Mouse (Mus musculus) urinary bladder, postnatal 25 days (tissue): ENCODE measurements around the gene Fgf16.

Experiments
- DNase-seq: peaks from one replicate; pipeline ENCODE4 v3.0.0; 2022; ENCODE audit warnings: low spot score

Gene Fgf16

DNA sequence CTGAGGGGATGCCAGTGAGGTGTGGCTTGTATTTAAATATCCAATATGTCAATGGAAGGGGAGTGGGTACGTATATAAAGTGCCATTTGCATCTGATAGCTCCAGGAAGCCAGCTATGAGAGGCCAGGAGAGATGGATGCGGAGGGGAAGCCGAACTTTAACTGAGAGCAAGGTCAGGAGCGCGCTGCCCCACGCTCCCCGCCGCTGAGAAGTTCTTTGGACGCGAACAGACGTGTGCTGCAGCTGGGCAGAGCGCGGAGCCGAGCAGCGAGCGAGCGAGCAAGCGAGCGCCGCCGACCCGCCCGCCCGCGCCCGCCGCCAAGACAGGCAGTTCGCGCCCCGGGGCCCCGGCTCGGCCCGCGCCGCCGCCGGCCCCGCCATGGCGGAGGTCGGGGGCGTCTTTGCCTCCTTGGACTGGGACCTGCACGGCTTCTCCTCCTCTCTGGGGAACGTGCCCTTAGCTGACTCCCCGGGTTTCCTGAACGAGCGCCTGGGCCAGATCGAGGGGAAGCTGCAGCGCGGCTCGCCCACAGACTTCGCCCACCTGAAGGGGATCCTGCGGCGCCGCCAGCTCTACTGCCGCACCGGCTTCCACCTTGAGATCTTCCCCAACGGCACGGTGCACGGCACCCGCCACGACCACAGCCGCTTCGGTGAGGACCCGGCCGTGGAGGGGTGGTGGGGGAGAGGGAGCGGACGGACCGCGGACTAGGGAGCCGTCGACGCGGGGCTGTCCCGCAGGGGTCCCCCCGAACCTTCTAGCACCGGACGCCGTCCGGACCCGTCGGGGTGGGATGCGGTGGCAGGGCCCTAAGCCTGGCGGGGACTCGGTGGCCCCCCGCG is at the start of gene Fgf16:
TSS of gene Fgf16 (plus strand) at position 118 of the 843 bp plus-strand sequence.
- no peak for DNase-seq

DNA sequence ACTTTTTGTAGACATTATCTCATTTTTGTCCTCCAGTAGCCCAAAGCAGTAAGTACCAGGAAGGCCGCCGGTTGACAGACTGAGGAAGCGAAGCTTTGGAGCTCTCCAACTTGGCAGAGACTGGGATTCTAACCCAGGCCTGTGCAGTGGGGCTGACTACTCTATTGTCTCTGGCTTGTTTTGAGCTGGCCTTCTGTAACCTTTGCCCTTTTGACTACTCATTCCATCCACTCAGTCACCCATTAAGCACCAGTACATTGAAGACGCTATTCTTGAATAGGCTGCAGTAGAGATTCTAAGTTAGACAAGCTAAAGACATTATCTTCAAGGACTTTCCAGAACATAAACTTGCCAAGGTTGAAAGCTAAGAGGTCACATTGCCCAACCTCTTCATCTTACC is 49.3 kb upstream of the Fgf16 start:
- no peak for DNase-seq

DNA sequence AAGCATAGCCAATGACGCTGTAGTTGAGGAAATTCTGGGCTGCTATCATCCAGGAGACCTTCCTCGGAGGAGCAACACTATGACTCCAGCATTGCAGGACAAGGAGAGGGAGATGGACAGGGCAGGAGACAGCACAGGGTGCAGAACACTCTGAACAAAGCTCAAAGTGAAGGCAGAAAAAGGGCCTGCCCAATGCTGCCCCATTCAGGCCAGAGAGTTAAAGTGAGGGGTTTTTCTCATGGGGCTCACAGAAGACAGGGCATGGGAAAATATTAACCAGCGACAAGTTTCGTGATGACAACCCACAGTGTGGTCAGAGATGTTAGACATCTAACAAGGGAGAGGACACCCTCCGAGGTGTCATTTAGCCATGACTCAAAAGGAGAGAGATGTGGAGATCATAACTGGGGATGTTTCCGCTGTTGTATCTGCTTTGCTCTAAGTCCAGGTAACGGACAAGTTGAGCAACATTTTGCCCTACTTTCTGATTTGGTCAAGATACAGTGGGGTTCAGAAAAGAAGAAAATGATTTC is 48.2 kb upstream of the Fgf16 start:
- DNase-seq: no peak

DNA sequence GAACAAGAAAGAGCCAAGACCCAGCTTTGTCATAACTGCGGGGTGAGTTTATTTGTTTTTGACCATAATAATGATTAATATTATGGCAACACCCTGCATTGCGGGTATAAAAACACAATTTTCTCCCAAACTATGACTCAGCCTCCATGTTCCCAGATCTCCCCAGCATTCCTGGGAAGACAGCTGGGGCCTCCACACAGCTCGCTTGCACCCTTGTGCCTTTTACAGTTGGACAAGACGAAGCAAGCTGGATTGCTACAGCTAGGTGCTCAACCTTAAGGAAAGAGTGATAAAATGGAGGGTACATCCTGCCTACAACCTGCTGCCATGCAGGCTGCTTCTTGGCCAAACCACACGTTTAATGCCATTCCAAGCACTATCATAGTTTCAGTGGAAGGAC is 45.7 kb upstream of the Fgf16 start:
- DNase-seq: no peak

DNA sequence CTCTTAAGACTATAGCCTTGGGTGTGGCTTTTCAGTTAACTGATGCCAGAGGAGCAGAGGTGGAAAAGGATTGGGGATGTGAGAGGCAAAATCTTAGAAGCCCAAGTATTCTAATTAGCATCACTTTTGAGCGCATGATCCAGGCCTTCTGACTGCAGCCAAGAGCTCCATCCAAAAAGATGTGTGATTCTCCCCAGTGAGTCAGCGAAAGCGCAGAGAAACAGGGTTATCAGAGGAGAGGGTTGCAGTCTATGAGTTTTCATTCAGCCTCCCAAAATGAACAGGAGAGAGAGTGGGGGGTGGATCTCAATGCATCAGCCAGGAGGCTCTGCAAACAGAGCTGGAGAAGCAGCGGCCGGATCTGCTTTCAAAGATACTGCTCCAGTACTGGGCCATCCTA is 45.1 kb upstream of the Fgf16 start:
- no peak for DNase-seq

DNA sequence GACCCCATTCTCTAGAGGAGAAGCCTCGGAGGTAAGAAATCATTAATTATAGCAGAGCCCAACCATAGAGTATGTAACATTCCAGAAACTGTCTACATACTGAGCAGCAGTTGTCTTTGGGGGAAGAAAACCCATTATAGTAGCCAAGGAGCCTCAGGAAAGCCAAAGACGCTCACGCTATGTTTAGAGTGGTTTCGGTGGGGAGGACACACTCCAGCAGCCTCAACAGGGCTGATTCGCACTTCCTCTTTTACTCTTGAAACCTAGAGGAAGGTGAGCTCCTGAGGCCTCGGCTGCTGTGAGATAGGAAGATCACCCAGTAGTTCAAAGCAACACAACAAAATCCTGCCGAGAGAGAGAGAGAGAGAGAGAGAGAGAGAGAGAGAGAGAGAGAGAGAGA is 39.9 kb upstream of the Fgf16 start:
- DNase-seq: no peak

DNA sequence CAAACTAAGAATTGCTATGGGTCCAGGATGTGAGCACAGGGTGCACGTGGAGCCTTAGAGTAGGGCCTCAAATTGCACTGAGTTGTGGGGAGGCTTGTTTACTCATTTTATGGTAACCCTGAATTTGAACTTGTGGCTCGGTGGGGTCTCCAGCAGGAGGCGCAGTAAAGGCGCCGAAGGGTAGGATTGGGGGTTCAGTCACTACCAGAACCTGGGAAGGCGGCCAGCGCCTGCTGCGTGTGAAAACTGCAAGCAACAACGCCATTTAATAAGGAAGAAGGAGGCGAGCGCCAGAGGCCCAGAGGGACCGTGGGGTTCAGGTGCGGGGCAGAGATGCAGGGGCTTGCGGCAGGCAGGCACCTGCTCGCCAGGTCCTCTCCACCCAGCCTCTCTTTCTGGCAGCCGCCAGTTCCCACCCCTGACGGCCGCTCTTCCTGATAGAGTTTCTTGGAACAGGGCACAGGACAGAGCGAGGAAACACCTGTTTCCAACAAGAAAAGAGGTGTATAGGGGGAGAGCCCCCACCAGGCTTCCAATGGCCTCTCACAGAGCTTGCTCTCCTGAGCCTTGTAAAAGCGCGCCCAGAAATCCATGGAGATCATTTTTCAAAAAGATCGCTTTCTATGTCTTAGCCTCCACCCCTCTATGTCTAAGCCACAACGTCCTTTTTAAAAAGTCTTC is 1.1 kb upstream of the Fgf16 start:
- no peak for DNase-seq

DNA sequence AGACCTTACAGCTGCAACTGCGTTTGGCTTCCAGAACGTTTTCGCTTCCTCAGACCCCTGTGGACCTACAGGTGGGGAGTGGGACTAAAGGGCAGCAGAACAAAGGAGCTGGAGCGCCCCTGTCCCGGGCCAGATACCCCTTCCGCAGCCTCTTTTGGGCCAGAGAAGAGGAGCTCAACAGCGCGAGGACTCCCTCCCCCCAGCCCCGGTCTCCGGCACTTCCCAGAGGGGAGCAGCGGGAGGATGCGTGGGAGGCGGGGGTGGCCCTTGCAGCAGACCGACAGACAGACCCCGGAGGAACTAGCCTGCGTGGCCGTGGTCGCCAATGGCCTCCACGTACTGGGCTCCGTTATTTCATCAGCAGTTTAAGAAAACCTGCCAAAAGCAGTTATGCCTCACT is 467 bp upstream of the Fgf16 start:
- DNase-seq: no peak

DNA sequence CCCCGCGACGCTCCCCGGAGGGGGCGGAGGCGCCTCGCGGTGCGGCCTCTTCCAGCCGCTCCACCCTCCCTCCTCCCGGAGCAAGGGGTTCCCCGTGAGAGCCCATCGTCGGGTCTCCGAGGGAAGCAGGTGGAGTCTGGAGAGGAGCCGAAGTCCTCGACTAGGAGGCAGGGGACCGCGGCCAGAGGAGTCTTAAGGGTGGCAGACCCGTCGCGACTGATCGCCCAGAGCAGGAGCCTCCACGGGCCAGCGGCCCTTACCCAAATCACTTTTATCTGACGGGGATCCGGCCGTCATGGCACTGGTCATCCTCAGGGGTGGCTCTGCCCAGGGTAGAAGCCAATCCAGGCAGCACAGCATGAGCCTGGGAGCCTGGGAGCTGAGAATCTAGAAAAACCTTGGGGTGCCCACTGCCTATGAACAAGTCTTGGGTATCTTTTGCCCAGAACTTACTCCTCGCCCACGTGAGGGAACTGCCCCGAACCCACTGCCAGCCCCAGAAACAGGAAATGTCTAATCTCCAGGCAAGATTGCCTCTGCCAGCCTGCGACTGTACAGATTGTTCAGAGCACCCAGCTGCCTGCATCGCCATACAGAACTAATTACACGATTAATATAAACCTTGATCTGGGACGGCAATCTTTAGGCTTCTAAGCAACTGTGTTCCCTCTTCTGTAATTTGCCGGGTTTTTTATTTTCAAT is 1.1 kb downstream of the Fgf16 start:
- no peak for DNase-seq

DNA sequence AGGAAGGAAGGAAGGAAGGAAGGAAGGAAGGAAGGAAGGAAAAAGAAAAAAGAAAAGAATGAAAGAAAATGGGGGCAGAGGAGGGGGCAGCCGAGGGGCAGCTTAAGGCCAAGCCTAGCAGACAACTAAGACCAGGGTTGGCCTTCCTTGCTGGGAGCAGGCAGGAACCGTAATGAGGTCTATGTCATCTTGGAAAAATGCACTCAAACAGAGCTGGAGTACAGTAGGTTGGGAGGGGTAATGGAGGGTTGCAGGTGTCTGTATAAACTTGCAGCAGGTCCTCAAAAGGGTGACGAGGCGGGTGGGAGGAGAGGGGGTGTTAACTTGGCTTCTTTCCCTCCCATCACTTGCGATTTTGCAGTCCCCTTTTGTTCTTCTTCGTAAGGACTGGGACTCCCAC is 1.9 kb downstream of the Fgf16 start:
- no peak for DNase-seq

DNA sequence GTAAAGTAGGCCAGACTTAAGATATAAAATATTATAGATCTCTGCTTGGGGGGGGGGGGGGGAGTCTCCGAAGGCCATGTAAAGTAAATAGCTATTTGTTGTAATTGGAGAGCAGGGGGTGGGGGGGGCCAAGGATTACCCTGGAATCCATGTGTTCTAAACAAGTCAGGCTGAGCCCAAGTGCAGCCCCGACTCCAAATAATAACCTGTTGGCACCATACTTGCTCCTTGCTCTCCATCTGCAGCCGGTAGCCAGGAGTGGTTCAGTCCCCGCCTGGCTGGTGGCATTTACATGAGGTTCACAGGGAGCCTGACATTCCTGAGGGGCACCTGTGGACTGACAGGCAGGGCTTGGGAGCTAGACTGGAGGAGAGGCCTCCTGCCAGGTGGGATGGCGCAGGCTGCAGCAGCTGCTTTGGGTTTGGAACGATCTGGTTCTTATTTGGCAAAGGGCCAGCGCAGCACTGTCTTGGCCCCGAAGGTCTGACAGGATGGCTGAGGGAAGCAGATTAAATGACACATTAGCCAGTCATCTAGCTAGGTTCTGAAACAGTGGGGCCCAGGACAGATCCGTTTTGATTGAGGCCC is 3.2 kb downstream of the Fgf16 start:
- DNase-seq: no peak

DNA sequence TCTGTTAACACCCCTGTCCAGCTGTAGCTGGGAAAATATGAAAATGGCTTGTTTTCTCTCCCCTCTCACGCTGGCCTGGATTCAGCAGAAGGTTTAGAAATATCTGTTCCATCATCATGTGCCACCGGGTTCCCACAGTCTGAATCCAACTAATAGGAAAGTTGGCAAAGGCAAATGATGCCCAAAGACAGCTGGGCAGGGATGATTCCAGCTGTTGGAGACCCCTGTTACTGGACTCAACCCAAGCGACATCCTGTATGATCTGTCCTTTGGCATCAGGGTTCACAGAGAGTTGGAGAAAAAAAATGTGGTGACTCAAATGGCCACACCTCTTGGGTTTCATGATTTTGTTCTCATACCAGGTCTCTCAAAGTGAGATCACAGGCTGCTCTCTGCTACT is 3.9 kb downstream of the Fgf16 start:
- DNase-seq: no peak

DNA sequence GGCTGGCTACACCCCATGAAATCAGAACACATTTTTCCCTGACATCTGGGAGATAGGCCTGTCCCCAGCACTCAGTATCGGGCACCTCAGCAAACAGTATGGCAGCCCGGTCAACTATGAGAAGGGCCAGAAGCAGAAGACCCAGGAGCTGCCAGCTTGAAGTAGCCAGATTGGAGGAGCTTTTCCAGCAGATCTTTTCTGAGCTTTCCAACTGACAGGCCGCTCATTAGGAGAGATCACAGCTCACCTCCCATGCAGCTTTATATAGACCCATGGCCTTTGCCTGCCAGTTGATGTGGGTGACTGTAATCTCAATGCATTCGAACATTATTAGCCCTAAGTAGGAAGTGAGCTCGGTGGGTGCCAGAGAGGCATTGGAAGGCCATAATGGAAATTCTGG is 9.2 kb downstream of the Fgf16 start:
- no peak for DNase-seq

DNA sequence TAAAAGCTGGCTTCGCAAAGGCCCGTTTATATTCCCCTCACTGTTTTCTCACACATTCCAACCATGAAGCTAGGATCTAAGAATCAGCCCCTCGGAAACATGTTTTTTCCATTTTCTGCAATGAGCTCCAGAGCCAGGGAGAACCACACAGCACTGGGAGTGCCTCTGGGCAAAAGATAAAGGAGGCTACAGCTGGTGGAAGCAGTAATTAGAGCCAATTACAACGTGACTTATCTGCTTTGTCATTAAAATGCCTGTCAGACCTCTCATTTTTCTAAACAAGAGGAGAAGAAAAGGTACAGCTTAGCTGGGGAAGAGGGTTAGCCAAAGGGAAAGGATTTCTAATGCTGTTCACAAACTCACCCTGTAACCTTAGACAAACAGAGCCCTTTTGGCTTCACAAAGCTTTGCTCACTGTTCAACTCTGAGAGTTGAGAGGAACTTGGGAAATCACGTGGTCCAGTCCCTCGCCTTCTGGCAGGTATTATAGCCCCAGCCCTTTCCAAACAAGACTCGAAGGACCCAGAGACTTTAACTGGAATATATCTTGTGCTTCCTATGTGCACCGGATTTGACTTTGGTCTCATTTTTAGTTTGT is 30.8 kb downstream of the Fgf16 start:
- no peak for DNase-seq

DNA sequence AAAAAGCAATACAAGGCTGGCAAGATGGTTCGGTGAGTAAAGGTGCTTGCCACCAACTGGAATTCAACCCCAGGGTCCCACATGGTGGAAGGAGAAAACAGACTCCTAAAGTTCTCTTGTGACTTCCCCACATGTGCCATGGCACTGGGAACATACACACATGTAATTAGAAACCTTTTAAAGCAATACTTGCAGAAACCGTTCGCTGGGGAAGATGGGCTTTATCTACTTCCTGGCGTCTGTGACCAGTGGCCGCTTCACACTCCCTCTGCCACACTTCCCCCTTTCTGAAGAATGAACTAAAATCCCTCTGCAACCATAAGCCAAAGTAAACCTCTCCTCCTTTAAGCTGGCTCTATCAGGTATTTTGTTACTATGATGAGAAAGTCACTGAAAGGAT is 60.4 kb downstream of the Fgf16 start:
- no peak for DNase-seq
